Mouse (Mus musculus): ENCODE measurements around the gene Lrrc27. TPM values are rescaled to one million over a fixed set of nuclear protein-coding genes. Genes with fewer than 3 reads are reported as not detected.

Gene Lrrc27
- polyA plus RNA-seq (2017; shearing (Covaris generic)), result 1 to 10 TPM; 1.2 to 1.8 TPM

DNA sequence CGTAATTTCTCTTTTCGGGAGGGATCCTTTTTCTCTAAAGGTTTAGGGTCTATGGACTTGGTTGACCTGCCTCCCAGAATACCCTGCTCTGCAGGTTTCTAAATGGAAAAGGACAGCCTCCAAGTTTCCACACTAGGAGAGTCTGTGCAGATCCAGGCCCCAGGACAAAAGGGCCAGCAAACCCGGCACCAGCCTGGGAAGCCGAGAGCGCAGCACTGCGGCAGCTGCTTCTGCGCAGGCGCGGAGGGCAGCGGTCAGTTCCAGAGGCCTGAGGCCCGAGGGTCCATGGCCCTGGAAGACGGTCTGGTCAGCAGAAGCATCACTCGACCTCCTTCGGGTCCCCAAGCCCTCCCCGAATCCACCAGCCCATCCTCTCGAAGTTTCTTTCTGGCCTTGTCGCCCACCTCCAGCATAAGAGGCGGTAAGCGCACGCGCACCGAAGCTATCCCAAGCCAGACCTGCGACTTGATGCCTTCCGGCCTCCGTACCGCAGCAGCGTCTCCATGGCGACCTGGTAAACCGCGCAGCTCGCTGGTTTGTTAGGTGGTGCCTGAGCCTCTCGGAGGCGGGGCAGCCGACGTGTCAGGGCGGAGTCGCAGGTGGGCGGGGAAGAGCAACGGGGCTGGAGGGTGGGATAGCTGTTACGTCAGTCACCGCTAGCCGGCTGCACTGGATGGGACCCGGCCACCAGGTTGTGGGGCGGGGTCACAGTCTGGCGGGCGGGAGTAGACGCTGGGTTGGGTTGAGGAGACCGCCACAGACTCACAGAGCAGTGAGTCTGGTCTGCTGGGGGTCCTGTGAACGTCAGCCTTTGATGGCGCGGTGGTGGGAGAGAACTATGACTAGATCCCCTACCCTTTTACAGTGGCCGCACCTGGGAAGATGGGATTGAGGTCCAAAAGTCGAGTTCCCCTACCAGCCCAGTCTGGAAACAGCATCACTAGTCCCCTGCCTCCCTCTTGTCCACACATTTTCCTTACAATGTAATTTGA lies at the start of gene Lrrc27, which contains the start of gene Stk32c:
Gene Lrrc27 (plus strand): TSS at position 235 of the 992 bp plus-strand sequence.
Gene Stk32c (minus strand): TSS at position 554 of the 992 bp plus-strand sequence.
- ATAC-seq, result peak; percentile 92

DNA sequence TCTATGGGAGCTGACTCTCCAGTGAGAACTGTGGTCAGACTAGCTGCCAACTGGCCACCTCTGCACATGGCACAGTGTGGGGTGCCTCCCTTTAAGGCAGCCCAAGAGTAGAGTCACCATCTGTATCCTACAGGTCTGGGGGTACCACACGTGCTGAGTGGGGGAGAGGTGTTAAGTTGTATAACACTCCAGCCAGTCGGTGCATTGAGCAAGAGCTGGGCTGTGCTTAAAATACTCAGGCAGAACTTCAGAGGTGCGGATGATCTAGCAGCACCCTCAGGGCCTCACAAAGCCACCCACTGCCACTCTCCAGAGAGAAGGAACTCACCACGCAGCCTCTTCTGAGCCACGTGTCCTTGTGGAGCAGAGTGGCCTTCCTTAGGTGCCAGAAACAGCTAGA lies 48.4 kb upstream of the Lrrc27 start:
- ATAC-seq, result no peak

DNA sequence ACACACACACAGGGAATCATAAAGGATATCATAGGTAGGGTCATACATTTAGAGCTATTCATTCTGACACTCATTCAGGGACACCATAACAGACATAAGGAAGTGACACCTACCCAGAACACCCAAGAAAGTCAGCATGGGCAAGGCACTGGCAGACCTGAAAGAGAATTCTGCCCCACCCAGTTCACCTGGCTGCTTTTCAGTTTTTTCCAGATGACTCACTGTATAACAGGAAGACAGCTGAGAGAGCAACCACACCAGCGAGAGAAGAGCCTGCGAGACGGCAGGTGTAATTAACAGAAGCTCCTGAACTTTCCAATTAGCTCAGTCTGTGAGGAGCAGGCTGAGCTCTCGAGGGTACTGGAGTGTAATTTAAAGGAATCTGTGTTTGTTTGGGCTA lies 43.6 kb upstream of the Lrrc27 start:
- no peak for ATAC-seq

DNA sequence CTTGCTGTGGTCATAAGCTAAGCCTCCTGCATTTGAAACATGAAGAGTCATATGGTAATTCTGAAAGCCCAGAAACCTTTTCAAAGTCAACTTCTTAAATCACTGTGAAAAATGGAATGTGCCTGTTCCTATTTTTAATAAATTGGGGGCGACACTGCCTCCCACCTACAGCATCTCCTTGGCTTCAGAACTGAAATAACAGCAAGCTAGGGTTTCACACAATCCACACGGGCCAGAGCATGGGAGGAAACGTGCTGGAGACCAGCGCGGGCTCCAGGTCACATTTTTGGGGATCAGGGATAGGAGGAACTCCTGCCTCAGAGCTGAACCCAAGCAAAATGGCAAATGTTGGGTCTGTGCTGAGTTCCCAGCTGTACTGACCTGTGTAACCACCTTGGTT lies 33.5 kb upstream of the Lrrc27 start:
- ATAC-seq, result no peak

DNA sequence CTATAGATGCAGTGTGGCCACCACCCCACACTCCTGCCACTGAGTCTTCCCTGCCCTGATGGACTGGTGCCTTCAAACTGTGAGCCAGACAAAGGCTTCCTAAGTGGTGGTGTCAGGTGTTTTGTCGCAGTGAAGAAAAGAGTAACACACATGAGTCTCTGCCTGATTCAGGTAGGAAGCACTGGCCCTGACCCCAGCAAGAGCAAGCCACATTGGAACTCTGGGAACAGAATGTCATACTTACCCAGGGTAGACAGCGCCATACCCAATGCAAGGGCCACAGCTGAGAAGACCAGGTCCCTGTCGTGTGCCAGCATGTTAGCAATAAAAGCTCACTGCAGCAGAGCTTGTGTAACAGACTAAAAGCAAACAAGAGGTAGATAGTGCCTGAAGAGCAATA lies 32.7 kb upstream of the Lrrc27 start:
- ATAC-seq, result no peak

DNA sequence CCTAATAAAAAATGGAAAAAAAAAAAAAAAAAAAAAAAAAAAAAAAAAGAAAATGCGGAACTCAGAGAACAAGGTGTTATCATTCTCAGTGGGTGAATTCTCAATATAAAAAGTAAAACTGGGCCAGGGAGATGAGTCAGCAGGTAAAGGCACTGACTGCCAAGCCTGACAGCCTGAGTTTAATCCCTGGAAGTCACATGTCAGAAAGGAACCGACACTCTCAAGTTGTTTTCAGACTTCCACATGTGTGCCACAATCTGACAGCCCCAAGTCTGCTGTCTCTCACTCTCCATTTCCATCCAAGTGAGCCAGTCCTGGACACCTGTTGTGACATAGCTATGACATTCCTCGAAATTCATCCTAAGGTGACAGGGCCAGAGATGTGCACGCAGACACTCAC lies 28.4 kb upstream of the Lrrc27 start:
- no peak for ATAC-seq

DNA sequence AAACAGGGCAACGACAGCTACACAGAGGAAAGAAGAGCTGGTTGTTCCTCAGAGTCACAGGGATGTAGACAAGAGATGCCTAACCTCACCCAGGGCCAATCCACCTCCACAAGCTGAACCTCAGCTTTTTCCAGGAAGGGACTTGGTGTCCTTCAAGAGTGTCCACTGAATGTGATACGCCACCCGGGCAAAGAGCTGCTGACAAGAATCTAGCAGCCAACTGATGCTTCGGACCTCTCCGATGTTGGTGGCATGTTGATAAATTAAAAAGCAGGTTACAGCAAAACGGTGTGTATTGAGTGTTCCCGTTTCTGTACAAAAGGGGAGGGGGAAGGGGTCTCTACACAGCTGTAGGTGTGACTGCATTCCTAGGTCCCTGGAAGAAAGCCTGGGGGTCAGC lies 27.9 kb upstream of the Lrrc27 start:
- no peak for ATAC-seq

DNA sequence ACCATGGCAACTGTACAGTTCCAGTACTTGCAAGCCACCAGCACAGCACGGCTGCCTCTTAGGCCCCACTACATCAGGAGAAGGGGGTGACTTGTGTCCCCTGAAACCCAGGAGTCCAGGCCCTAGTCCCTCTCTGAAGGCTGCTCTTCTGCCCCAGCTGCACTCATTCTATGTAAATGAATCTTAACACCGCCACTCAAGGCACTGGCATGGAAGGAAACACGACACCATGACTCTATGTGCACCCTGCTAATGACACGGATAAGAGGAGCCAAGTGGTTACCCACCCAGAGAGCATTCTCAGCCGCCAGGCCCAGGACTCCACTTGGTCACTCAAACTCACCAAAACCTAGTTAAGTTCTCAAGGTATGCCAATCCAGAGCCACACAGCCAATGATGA lies 26.8 kb upstream of the Lrrc27 start:
- ATAC-seq, result no peak

DNA sequence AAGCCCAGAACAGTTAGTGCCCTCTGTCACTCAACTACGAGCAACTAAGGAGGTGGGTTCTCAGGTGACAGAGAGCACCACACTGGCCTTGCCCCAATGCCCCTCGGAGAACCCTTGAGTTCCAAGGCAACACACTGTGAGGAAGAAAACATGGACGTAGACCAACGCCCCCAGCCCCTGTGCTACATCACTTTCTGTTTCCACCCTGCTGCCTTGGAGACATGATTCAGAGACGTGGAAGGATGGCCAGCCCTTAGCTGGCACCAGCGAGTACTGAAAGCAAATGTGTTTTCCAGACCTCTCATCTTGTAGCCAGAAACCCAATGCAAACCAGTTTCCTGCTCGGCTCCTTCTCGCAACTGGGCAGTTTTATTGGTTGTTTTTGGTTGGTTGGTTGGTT lies 26.4 kb upstream of the Lrrc27 start:
- ATAC-seq, result no peak

DNA sequence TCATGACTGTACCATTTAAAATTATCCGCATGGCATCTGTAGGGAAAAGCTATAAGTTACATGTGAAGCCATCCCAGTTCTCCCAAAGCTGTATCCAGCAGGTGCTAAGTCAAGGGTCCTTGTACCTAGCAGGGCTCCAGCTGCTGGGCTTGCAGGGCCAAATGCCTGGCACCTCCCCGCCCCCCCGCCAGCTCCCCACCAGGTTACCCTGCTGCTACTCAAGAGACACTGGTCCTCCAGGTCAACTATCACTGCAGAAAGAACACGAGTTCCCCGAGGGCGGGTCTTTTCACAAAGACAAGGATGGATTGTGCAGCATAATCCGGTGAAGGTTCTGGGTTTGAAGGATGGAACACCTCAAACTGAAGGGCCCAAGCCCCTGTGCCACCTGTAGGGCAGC lies 25.5 kb upstream of the Lrrc27 start:
- ATAC-seq, result no peak

DNA sequence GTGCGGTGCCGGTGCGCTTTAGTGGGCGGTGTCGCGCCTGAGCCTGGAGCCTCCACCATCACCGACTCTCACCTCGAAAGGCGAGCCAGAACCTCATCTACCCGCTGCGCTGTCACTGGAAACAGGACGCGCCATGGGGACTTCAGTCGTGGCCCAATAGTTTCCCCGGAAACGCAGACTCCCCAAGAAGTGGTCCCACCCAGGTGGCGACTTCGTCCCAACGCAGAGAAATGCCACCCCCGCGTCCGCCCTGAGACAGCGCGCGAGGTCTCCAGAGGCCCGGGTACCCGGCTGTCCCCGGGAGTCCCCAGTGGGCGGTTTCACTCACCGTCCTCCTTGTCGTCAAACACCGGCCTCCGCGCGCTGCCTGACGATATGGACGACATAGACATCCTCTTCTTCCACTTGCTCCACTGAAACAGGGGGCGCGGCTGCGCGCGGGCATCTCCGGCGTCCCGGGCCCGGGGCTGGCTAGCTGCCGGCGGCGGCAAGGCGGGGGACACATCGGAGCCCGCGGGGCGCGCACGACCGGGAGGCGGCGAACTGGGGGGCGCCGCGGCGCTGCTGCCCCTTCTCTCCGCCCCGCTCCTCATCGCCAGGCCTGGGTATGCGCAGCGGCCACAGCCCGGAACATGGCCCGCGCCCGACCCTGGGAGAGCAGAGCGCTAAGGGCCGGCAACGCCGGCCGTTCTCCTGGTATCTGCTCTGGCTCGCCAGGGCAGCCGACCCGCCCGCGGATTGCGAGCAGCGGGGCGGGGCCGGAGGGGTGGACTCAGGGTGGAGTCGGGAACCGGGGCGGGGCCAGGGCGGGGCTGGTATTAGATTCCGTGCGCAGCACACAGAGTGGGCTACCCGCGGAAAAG lies 24.8 kb upstream of the Lrrc27 start:
- ATAC-seq, result peak; percentile 77

DNA sequence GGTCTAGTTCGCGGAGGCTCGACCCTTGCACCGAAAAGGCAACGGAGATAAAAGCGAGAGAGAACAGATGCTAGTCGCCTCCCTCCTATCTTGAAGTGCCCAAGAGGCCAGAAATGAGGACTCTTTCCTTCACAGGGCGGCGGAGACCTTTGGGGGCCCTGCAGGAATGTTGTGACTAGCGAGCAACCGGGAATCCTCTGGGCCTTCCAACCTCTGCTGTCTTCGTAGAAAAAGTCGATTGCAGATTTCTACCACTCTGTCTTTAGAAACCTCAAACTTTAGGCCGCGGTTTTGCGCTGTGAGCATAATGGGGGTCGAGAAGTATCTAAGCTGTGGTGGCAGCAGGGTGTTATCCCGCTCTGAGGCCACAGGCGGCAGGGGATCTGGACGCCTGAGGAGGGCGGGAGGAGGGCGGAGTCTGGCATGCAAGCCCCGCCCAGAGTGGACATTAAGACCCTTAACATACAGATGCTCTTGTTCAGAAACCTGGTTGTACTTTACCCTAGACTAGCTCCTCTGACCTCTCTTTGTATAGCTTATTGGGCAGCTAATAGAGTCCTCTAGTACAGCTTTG lies 24.1 kb upstream of the Lrrc27 start:
- ATAC-seq, result no peak

DNA sequence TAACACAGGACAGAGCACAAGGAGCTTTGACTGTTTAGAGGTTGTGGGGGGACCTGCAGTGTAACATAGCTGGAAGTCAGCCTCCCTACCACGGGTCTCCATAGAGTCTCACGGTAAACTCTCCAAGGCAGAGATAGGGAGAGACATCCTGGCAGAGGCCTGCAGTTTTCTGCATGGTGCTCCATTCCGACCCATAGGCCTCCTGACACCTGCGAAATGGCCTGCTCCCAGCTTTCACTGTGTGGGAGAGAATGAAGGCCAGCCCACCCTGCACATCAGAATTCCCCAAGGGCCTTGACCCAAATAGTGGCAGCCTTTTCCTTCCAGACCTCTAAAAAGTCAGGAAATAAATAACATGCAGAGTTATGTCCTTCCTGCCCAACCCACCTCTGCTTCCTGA lies 22.2 kb upstream of the Lrrc27 start:
- no peak for ATAC-seq

DNA sequence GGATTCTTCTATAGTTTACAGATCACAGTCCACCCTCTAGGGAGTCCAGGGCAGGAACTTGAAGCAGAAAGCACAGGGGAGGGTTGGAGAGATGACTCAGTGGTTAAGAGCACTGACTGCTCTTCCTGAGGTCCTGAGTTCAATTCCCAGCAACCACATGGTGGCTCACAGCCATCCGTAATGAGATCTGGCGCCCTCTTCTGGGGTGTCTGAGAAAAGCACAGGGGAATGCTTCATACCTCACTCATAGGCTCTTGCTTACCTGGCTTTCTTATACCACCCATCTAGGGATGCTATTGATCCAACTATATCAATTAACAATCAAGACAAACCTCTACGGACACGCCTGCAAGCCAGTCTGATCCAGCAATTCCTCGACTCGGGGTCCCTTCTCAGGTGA lies 21.2 kb upstream of the Lrrc27 start:
- no peak for ATAC-seq

DNA sequence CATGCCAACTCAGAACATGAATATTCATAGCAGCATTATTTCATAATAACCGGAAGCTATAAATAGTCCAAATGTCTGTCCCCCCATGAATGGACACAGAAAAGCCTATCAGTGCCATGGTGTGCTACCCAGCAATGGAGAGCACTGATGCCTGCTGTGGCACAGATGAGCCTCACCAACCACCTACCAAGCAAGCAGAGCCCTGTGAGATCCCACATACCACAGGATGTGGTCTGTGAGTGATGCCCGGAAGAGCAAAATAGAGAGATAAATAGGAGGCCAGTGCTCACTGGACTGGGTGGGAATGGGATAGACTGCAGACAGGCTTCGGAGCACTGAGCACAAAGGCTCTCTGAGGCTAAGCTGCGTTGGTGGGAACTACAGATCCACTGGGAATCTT lies 15.8 kb upstream of the Lrrc27 start:
- ATAC-seq, result peak; percentile 69

DNA sequence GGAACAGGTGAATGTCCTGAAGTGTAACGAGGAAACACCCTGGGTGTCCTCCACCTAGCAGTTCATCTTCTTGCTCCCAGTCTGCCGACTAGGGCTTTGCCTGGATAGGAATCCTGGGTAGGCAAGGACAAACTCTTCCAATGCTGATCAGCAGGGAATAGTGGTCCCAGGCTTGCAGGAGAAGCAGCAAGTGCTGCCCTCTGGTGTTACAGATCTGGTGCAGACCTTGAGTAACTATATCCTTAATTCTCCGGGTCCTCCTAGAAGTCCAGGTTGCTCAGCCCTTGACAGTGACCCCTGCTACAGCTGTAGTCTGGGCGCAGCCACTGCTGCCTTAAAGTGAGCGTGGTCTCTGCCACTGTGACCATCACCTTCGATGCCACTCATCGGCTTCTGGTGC lies 12.7 kb upstream of the Lrrc27 start:
- no peak for ATAC-seq

DNA sequence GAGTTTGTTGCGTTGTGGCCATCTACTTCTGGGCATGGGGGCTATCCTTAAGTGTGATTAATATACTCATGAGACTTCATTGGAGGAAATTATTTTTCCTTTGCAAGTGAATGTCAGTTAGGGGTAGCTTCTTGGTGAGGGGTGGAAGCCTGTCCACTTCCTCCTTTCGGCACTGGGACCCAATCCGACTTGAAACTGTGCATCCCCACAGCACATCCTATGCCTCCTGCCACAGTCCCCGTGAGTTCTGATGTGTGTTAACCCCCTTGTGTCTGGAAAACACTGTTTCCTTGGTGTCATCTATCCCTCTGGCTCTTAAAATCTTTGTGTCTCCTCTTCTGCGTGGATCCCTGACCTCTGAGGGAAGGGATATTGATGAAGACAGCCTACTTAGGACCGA lies 11.6 kb upstream of the Lrrc27 start:
- no peak for ATAC-seq

DNA sequence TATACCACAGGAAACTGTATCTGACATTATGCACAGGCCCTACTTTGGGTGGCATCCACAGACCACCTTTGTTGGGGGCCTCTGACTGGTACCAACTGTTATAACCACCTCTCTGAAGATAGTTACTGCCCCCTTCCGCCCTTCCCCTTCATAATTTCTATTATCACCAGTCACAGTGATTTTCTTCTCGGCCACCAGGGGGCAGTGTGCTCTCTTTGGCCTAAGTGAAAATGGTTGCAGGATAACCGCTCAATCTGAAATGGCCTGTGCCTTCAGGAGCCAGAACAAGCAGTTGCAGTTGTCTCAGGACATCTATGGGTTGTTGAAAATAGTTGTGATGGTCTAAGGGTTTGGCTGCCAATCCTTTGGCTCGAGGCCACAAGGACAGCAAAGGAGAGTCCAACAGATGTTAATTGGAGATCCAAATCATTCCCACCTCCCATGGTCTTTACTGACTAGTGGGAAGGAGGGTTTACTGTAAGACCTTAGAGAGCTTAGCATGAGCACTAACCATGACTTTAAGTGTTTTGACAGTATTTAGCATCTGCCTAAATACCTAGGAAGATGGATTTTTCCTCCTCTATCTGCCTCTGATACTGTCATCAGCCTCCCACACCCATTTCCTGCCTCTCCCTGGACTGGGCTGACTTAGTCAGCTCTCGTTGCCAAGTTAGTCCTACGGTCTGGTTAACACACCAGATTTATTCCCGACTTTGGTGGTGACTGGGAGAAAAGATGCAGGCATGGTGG lies 4.6 kb upstream of the Lrrc27 start:
- peak; percentile 53 for ATAC-seq

DNA sequence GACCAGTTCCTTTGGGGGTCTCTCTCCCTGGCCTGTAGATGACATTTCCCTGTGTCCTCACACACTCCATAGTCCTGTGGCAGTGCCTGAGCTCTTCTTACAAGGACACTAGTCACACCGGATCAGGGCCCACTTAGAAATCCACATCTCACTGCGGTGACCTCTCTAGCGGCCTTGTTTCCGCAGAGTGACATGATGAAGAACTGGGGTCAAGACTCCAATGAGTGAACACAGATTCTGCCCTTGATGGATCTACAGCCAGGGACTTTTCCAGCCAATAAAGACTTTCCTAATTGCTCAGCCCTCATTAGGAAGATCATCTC lies 4.1 kb upstream of the Lrrc27 start:
- no peak for ATAC-seq

DNA sequence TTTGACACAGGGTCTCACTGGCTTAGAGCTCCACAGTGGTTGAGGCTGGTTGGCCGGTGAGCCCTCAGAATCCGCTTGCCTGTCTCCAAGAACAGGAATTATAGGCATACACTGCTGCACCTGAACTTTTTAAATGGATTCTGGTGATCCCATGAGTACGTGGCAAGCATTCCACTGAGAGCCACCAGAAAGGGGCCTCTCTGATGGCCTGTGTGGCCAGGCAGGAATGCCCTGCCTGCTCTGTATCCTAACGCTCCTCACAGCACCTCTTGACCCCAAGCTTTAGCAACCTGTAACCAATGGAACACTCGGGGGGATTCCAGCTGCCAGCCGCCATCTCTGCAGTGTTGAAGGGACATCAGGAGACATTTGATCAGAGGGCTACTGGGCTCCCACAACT lies 1.0 kb upstream of the Lrrc27 start:
- no peak for ATAC-seq

DNA sequence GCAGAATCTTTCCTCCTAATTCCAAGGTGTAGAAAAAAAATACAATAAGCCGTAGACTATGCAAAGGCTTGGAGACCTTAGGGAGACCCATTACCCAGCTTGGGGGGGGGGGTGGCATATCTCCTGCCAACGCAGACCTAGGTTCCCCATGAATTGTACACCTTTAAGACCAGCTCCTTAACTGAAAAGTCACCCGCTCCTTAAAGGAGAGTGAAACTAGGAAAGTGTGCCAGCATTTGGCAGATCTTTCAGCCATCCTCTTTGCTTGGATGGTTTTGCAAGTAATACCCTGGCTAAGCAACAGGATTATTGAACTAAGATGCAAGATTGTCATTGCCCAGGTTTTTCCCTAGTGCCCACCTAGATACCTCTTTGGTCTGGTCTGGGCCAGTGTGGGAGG lies 963 bp downstream of the Lrrc27 start:
- no peak for ATAC-seq

DNA sequence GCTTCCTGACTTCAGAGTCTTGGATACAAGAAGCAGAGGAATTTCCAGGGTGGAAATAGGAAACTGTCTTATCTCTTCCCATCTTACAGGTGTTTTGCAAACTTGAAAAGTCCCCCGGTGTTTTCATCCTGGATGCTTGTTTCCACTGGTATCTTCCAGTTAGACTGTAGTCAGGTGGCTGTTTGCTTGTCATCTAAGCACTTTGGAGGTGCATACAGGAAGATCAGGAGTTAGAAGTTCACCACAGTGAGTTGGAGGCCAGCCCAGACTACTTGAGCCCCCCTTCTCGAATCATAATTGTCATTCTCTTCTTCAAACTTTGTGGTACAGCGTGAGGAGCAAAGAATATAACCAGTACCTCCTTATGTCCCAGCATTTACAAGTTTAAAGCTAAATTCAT lies 1.4 kb downstream of the Lrrc27 start:
- ATAC-seq, result no peak

Data from activated CD4-positive, CD25-positive, alpha-beta regulatory T cell, adult 4 months (primary cell).